Mouse (Mus musculus): ENCODE results near the gene Btg1. TPM values are rescaled to one million over a fixed set of nuclear protein-coding genes. Genes with fewer than 3 reads are reported as not detected.

Btg1 gene
- polyA plus RNA-seq, 1 experiment from 2014 or later, result 11.8 TPM

- Histone ChIP-seq H3K4me1 (replicated peaks; ENCODE audit: control insufficient read depth, insufficient read depth, low read length) (peaks cover 3% of the 10 kb centered on the region), H3K36me3 (ENCODE audit: control insufficient read depth, insufficient read depth, low read length) (no peaks in the 10 kb centered on the region), H3K9me3 (ENCODE audit: control insufficient read depth, low read length) (no peaks in the 10 kb centered on the region), H3K4me2 (no peak overlapping the region), H3K27ac (ENCODE audit: low read depth, low read length) (no peak overlapping the region), H3K27me3 (replicated peaks; ENCODE audit: control insufficient read depth, insufficient read depth, low read length) (no peaks in the 10 kb centered on the region), H3K4me3 (ENCODE audit: low read depth, low read length) (no peak overlapping the region), H3K9ac (ENCODE audit: low read depth, low read length) (no peak overlapping the region)
- ATAC-seq (replicated peaks; ENCODE audit: low FRiP score), result no peak
- DNase-seq (ENCODE audit: low spot score), result no peak
- 67% methylated on average over 3 of the region's 3 CpGs for WGBS
These were observed 14.5 kb upstream of the Btg1 start for GRCm38 (mm10) chr10:96602339-96602738.

GRCm38 (mm10) chr10:96605168-96605567 is 11.6 kb upstream of the Btg1 start:
- 87% methylated on average over 1 of the region's 1 CpGs for WGBS
- H3K4me2 ChIP-seq, result no peak overlapping the region
- ATAC-seq (replicated peaks; ENCODE audit: low FRiP score) (no peak), DNase-seq (ENCODE audit: low spot score) (no peak)
- no peaks in the 10 kb centered on the region for H3K27me3 ChIP-seq (replicated peaks; ENCODE audit: control insufficient read depth, insufficient read depth, low read length)
- no peak overlapping the region for H3K9ac ChIP-seq (ENCODE audit: low read depth, low read length)
- H3K4me3 ChIP-seq (ENCODE audit: low read depth, low read length), result no peak overlapping the region
- H3K9me3 ChIP-seq (ENCODE audit: control insufficient read depth, low read length), result no peaks in the 10 kb centered on the region
- peaks cover 7% of the 10 kb centered on the region for H3K4me1 ChIP-seq (replicated peaks; ENCODE audit: control insufficient read depth, insufficient read depth, low read length)
- H3K27ac ChIP-seq (ENCODE audit: low read depth, low read length), result no peak overlapping the region
- no peaks in the 10 kb centered on the region for H3K36me3 ChIP-seq (ENCODE audit: control insufficient read depth, insufficient read depth, low read length)

GRCm38 (mm10) chr10:96605856-96606255 is 10.9 kb upstream of the Btg1 start:
- 87% methylated on average over 2 of the region's 2 CpGs for WGBS
- ATAC-seq (replicated peaks; ENCODE audit: low FRiP score) (no peak), DNase-seq (ENCODE audit: low spot score) (no peak)
- Histone ChIP-seq H3K27me3 (replicated peaks; ENCODE audit: control insufficient read depth, insufficient read depth, low read length) (no peaks in the 10 kb centered on the region), H3K9me3 (ENCODE audit: control insufficient read depth, low read length) (no peaks in the 10 kb centered on the region), H3K36me3 (ENCODE audit: control insufficient read depth, insufficient read depth, low read length) (no peaks in the 10 kb centered on the region), H3K27ac (ENCODE audit: low read depth, low read length) (no peak overlapping the region), H3K4me1 (replicated peaks; ENCODE audit: control insufficient read depth, insufficient read depth, low read length) (peaks cover 7% of the 10 kb centered on the region), H3K9ac (ENCODE audit: low read depth, low read length) (no peak overlapping the region), H3K4me2 (no peak overlapping the region), H3K4me3 (ENCODE audit: low read depth, low read length) (no peak overlapping the region)

GRCm38 (mm10) chr10:96607617-96608185 is 9.1 kb upstream of the Btg1 start:
- Histone ChIP-seq H3K9ac (ENCODE audit: low read depth, low read length) (no peak overlapping the region), H3K27me3 (replicated peaks; ENCODE audit: control insufficient read depth, insufficient read depth, low read length) (no peaks in the 10 kb centered on the region), H3K9me3 (ENCODE audit: control insufficient read depth, low read length) (no peaks in the 10 kb centered on the region), H3K4me3 (ENCODE audit: low read depth, low read length) (no peak overlapping the region), H3K27ac (ENCODE audit: low read depth, low read length) (no peak overlapping the region), H3K4me1 (replicated peaks; ENCODE audit: control insufficient read depth, insufficient read depth, low read length) (peaks cover 7% of the 10 kb centered on the region), H3K4me2 (no peak overlapping the region), H3K36me3 (ENCODE audit: control insufficient read depth, insufficient read depth, low read length) (no peaks in the 10 kb centered on the region)
- WGBS, result 65% methylated on average over 4 of the region's 4 CpGs
- ATAC-seq (replicated peaks; ENCODE audit: low FRiP score) (peak; percentile 85), DNase-seq (ENCODE audit: low spot score) (no peak)

- Histone ChIP-seq H3K27me3 (replicated peaks; ENCODE audit: control insufficient read depth, insufficient read depth, low read length) (no peaks in the 10 kb centered on the region), H3K27ac (ENCODE audit: low read depth, low read length) (no peak overlapping the region), H3K4me2 (no peak overlapping the region), H3K9me3 (ENCODE audit: control insufficient read depth, low read length) (no peaks in the 10 kb centered on the region), H3K4me3 (ENCODE audit: low read depth, low read length) (no peak overlapping the region), H3K9ac (ENCODE audit: low read depth, low read length) (no peak overlapping the region), H3K36me3 (ENCODE audit: control insufficient read depth, insufficient read depth, low read length) (no peaks in the 10 kb centered on the region), H3K4me1 (replicated peaks; ENCODE audit: control insufficient read depth, insufficient read depth, low read length) (peaks cover 7% of the 10 kb centered on the region)
- WGBS, result 81% methylated on average over 8 of the region's 8 CpGs
- DNase-seq (ENCODE audit: low spot score) (no peak), ATAC-seq (replicated peaks; ENCODE audit: low FRiP score) (no peak)
These were observed 7.2 kb upstream of the Btg1 start for GRCm38 (mm10) chr10:96609356-96610345.

- peak overlapping the region; percentile 92 for H3K4me3 ChIP-seq (ENCODE audit: low read depth, low read length)
- H3K27ac ChIP-seq (ENCODE audit: low read depth, low read length), result peak overlapping the region; percentile 8; the same call in 1 of the 2 replicates
- H3K4me1 ChIP-seq (replicated peaks; ENCODE audit: control insufficient read depth, insufficient read depth, low read length), result peaks cover 10% of the 10 kb centered on the region
- H3K27me3 ChIP-seq (replicated peaks; ENCODE audit: control insufficient read depth, insufficient read depth, low read length), result no peaks in the 10 kb centered on the region
- 0 out of 2 replicates have a peak, but pooled peaks cover 2% of the 10 kb centered on the region for H3K36me3 ChIP-seq (ENCODE audit: control insufficient read depth, insufficient read depth, low read length)
- ATAC-seq (replicated peaks; ENCODE audit: low FRiP score), result peak; percentile 64; the same call in 1 of the 2 replicates
- WGBS, result 1% methylated on average over 24 of the region's 24 CpGs
- H3K4me2 ChIP-seq, result peak overlapping the region; percentile 78
- no peaks in the 10 kb centered on the region for H3K9me3 ChIP-seq (ENCODE audit: control insufficient read depth, low read length)
- DNase-seq (ENCODE audit: low spot score), result no peak
- H3K9ac ChIP-seq (ENCODE audit: low read depth, low read length), result peak overlapping the region; percentile 69
These were observed 651 bp upstream of the Btg1 start for GRCm38 (mm10) chr10:96616001-96616708.

- peak overlapping the region; percentile 83 for H3K4me2 ChIP-seq
- no peaks in the 10 kb centered on the region for H3K27me3 ChIP-seq (replicated peaks; ENCODE audit: control insufficient read depth, insufficient read depth, low read length)
- peaks cover 10% of the 10 kb centered on the region for H3K4me1 ChIP-seq (replicated peaks; ENCODE audit: control insufficient read depth, insufficient read depth, low read length)
- peaks cover 5% of the 10 kb centered on the region; the same call in 1 of the 2 replicates for H3K36me3 ChIP-seq (ENCODE audit: control insufficient read depth, insufficient read depth, low read length)
- peak overlapping the region; percentile 92 for H3K4me3 ChIP-seq (ENCODE audit: low read depth, low read length)
- ATAC-seq (replicated peaks; ENCODE audit: low FRiP score), result peak; percentile 42
- under 1% methylated on average over 70 of the region's 78 CpGs for WGBS
- peak overlapping the region; percentile 90 for H3K27ac ChIP-seq (ENCODE audit: low read depth, low read length)
- H3K9me3 ChIP-seq (ENCODE audit: control insufficient read depth, low read length), result no peaks in the 10 kb centered on the region
- H3K9ac ChIP-seq (ENCODE audit: low read depth, low read length), result peak overlapping the region; percentile 92
- DNase-seq (ENCODE audit: low spot score), result peak; percentile 69
These were observed 580 bp downstream of the Btg1 start for GRCm38 (mm10) chr10:96617221-96617950.
